Mouse (Mus musculus) heart, postnatal 10 days (tissue): ENCODE data around the gene Mecom. TPM values are rescaled to one million over a fixed set of nuclear protein-coding genes. Genes with fewer than 3 reads are reported as not detected.
A peak's percentile ranks its signal among the peaks of the same experiment; 100 is the strongest.

Experiments used
- DNase-seq, 2 experiments: peaks; one replicate each; pipeline ENCODE4 v3.0.0; 2021
- intact Hi-C: fragments of 180-260 bp; cut with DNase I; formaldehyde crosslinking; loops from one replicate; pipeline ENCODE4 v1.15.1; 2025
- total RNA-seq, 2 experiments: library from RNA; stranded (reverse); gene quantifications; 2 replicates each; pipeline ENCODE4 v1.2.3; 2021

The Mecom gene
- total RNA-seq, 2 experiments from 2014 or later: 27.4 to 35.8 TPM

DNA sequence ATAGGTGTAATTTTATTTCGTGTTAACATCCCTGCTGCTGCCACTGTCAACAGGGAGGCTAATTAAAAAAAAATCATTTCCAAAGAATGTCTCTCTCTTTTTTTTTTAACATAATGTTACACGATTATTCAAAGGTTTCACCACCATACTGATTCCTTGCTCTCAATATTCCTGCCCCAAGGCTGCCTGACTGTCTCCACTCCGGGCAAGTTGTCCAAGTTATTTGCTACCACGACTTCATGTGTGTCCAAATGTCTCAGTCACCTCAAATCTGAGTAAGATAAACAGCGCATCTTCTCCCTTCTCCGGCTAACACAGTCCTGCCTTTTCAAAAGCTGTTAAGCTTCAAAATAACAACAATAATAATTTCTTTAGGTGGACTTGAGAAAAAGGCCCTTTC lies 536.1 kb downstream of the Mecom start:
- DNase-seq: peak in 1 of 2 experiments; percentile 41
- intact Hi-C loops: loop anchor here (10.0 kb wide), 5 partner anchors 93 to 233 kb away; no protein-coding TSS in a partner anchor

DNA sequence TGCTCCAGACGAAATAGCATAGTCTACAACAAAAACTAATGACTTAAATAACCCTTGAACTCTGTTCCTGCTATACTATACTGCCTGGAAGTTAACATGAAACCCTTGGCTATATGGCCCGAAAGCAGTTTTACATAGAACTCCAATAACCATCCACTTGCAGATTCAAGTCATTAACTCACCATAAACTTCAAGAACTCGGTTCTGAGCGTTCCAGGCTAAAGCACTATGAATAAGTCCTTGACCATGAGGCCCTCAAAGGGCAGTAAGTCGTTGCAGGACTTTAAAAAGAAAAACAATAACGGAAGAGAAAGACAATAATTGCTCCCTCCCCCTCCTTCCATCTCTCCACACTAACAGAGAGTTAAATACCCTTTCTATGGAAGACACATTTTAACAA lies 536.9 kb downstream of the Mecom start:
- no peak for DNase-seq
- intact Hi-C loops: loop anchor here (10.0 kb wide), 5 partner anchors 94 to 234 kb away; no protein-coding TSS in a partner anchor

DNA sequence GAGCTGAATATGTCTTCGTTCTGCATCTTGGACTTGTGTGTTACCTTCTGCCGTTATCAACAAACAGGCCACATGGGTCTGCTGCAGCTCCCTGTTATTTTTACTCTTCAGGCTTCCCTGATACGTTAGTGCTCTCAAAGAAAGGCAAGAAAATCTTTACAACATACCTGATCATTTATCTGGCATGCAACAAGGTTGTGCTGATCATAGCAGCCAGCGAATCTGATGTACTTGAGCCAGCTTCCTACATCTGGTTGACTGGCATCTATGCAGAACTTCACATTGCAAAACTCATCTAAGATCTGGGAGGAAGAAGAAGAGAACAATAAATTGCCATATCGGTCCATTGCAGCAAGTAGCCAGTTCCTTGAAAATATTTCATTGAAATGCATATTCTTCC lies 538.2 kb downstream of the Mecom start:
- no peak for DNase-seq
- intact Hi-C loops: no loop called here

DNA sequence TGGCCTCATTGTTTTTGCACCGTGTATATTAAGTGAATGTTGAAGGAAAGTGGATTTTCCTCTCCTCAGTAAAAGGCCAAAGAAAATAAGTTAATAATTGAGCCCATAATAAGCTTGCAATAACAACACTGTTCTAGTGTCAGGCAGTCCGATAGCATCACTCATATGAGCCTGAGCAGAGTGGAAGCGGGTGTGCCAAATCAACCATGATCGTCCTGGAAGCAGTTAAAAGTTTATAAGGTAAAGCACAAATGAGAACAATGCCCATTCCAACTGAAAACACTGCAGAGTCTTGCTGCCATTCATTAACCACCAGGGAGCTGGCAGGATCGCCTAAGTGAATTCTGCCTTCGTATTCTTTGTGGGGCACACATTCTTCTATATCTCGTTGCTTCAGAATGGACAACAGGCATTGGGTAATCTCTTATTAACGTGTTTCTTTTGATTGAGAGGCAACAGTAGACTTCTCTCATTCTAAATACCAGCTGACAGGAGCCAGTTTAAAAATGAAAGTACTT lies 542.9 kb downstream of the Mecom start:
- no peak for DNase-seq
- intact Hi-C loops: no loop called here

DNA sequence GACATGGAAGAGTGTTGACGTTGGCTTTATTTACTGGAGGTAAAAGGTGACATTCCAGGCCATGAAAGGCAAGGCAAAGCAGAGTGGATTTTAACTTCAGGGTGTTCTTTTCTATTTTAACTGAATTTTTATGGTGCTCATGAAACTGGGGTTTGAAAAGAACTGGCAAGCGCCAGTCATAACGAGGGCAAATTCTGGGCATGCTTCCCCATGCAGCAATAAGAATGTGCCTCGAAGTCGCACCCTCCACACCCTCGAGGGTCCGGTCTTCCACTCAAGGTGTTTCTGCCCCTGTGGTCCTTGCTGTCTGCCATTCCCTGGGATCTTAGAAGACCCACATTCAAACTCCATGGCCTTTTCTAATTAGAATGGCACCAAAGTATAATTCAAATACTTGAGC lies 547.5 kb downstream of the Mecom start:
- intact Hi-C loops: no loop called here
- DNase-seq: no peak

DNA sequence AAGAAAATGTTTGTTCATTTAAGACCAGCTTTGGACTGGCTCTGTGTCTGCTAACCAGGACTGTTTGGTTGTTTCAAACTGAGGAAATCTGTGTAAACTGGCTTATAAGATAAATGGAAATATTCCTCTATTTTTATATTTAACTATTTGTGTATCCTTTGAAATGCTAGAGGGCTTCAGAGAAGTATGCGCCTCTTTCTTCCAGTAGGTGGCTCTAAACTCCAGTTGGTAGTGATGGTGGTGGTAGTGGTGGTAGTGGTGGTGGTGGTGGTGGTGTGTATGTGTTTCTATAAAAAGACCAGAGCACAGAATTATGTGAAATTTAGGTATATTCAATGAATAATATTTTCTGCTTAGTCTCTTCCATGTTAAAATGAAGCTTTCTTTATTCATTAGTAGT lies 548.8 kb downstream of the Mecom start:
- intact Hi-C loops: loop anchor here (5.0 kb wide), 1 partner anchor 513 kb away; no protein-coding TSS in a partner anchor
- DNase-seq: no peak

DNA sequence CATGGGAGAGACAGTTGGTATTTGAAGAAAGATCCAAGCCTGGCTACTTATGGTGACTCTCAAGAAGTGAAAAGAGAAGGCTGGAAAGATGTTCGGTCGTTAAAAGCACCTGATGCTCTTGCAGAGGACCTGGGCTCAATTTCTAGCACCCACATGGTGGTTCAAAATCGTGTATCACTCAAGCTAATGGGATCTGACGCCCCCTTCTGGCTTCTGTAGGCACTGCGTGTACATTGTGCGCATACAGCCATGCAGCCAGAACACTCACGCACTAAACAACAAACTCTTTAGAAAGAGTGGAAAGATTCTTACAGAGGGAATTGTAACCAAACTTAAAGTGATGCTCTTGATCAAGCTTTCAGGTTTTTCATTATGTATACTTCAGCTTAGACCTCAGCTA lies 550.7 kb downstream of the Mecom start:
- DNase-seq: no peak
- intact Hi-C loops: loop anchor here (5.0 kb wide), 1 partner anchor 515 kb away; no protein-coding TSS in a partner anchor

DNA sequence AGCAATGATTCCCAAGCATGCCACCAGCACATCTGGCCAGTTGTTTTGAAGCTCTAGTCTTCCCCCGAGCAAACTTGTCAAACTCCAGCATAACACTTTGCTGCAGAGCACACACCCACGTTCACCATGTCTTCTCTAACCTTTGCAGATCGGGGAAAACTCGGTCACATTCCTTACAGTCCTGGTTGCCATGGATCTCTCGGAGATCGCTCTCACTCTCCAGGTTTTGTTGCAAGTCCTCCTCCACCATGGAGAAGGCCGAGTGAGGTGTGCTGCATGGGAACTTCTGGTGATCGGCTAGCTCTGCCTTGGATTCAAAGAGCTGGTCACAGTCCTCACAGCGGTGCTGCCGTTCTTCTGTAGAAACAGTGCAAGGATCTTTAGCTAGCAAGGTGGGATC lies 554.5 kb downstream of the Mecom start:
- intact Hi-C loops: no loop called here
- DNase-seq: no peak

DNA sequence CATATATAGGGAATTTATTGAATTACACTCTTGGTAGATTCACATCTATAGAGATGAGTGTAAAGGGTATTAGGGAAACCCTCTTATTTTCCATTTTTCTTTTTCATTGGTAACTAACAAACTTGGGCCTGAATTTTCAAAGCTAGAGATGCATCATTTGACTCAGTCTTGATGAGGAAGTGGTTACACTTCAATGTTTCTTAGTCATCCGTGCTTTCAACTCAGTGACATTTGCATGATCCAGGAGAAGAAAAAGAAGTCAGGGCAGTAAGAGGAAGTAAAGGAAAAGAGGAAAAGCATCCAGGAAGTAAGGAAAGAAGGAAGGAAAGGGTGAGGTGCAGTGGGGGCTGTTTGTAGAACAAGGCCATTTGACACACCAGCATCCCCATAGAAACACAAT lies 556.3 kb downstream of the Mecom start:
- DNase-seq: no peak
- intact Hi-C loops: no loop called here

DNA sequence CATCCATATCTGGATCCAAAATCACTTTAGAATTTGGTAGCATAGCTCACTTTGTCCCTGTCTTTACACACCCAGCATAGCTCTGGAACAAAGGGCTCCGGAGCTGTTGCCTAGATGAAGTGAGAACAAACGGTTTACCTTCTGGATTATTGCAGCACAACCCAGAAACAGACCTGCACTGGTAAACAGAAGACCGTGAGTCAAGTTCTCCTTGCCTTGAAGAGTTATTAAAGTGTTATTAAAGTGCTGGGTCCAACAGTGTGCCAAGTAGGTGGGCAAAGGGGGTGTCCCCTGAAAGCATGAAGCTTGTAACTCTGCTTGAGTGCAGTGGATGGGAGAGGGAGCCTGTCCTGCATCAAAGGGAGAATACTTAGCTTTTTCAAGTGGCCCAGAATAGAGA lies 563.4 kb downstream of the Mecom start:
- no peak for DNase-seq
- intact Hi-C loops: no loop called here

DNA sequence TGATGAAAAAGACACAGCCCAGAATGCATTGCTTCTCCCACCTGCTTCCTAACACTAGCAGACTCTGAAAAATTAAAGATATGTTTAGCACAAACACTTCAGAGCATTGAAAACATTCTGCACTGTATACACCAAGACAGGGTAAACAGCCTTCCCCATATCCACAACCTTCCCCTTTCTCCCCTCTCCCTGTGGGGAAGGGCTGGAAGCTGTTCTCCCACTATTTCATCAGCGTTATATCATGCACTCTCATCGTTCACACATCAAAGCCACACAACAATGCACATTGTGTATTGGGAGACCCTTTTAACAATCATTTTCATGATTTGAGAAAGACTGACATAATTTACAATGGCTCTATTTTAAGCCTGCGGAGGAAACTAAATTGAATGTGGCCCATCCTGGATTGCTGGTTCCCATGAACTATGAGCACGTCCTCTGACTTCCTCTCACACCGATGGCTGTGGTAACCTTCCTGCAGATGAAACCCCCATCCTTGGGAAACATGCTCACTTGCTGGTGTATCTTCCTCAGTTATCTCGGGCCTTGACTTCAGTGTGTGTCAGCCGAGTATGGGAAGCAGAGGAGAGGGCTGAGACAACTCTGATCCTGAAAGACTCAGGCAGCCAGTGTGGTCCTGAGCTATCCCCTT lies 566.4 kb downstream of the Mecom start:
- intact Hi-C loops: no loop called here
- peak; percentile 30 to 41 for DNase-seq

DNA sequence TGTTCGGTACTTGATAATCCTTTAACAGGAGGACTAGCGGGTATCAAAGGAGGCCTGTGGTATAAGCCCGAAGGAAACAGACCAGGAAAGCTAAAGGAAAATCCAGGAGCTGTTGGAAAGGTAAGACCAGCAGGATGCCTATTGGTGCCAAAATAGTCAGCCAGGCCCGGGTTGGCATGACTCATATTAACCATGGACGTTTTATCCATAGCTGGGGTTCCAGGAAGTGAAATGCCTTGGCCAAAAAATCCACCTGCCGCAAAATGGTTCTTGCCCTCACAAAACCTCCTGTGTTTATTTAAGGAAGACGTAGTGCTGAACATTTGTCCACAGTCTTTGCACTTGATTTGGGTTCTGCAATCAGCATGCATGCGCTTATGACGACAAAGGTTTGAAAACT lies 567.3 kb downstream of the Mecom start:
- intact Hi-C loops: no loop called here
- no peak for DNase-seq

DNA sequence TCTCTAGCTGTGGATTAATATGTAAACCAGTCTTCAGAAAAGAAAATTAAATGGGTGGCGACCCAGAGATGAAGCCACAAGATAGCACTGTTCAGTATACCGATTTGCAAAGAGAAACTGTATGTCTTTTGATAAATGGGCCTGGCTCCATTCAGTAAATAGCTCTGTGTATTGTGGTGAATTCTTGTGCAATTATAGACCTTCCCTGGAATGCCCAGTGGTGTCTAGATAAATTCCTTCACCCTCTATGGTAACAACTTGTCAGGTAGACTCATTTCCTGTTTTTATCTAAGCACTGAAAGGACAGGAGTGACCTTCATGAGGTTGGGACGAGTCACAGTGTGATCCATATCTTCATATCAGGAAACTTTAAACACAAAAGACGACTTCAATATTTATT lies 571.2 kb downstream of the Mecom start:
- DNase-seq: no peak
- intact Hi-C loops: loop anchor here (10.0 kb wide), 1 partner anchor 818 kb away; the partner anchor contains the start of gene Sec62

DNA sequence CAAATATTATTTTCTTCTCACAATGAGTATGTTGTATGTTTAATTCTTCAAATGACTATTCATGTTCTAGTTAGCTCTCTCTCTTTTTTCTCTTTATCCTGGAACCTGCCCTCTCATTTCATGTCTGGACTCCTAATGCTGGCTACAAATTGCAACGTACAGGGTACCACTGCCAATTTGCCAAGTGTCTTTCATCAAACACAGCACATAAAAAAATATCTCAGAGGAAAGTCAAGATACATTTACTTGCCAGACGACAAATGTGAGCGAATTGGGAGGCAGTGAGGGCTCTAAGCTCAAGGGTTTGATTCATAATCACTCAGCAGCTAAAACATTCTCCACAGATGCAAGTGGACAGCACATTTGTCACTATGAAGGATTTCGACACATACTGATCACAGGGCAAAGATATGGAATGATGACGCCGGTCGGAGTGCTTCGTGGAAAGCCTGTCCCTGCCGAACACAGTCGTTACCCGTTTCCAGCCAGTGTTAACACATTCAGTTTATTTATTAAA lies 579.3 kb downstream of the Mecom start:
- DNase-seq: no peak
- intact Hi-C loops: no loop called here

DNA sequence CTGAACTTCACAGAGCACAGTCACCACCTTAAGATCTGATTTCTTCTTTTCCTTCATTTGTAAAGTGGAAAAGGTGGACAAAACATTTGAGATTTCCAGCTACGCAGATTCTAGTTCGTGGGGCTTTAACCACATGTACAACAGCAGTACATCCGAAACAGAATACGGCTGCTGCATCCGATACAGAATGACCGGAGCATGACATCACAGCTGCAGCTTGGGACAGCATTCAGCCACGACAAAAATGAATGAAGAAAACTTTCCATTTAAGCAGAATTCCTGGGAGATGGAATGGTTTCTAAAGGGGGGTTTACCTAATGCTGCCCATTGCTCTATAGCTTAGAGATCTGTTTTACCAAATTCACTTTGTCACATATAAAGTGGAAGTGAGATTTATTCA lies 583.9 kb downstream of the Mecom start:
- no peak for DNase-seq
- intact Hi-C loops: no loop called here

DNA sequence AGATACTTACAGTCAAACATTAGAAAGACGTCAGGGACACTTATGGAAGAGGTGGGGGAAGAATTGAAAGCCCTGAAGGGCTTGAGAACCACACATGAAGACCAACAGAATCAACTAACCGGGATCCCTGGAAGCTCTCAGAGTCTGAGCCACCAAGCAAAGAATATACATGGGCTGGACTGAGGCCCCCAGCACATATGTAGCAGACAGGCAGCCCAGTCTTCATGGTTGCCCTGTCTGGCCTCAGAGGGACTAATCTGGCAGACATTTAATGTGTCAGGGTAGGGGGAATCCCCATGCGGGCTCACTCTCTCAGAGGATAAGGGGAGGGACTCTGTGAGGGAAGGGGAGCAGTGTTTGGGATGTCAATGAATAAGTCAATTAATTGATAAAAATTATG lies 584.4 kb downstream of the Mecom start:
- intact Hi-C loops: no loop called here
- no peak for DNase-seq

DNA sequence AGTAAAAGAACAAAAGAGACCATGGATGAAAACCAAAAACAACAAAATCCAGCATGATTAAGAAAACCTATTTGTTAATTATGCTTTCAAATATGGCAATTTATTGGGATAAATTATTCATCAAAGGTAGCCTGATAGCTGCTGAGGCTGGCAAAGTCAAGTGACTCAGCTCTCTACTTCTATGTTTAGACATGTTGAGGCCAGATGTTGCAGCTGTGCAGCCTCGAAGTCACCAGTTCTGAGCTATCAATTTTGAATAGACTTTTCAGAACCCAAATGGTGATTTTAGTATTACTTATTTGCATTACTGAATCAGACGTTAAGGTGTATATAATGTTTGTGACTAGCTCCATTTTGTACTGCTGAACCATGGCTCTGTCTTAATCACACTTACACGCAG lies 588.8 kb downstream of the Mecom start:
- intact Hi-C loops: loop anchor here (10.0 kb wide), 1 partner anchor 144 kb away; no protein-coding TSS in a partner anchor
- no peak for DNase-seq

DNA sequence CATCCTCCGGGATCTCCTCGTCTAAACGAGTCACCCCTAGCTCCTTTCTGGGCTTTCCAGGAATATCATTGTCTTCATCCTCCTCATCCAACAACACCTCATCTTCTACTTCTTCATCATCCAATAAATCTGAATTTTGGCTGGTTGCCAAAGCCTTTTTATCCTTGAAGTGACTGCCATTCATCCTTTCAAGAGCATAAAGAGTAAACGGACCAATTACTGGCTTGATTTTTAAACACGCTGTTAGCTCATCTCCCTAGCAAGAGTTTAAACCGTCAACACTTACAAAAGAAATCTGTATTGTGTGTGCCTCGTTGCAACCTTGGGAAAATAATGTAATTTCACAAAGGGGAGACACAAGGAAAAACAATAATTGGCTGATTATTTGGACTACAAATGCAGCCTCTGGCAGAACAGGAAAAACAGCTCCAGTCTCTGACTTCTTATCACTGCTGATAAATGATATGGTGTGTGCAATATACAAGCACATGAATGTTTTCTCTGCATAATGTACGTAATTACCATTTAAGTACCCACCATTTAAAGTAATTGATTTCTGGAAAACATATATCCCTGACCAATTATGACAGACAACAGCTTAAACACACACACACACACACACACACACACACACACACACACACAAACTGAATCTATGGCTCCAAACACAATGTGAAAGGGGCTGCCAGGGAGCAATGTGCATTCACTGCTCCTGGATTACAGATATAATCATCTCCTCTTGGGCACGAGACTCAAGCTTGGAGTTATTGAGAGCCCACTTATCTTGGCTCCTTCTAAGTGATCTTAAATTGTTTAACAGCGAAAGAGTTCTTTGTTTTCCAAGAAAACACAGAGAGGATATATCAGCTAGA lies 590.2 kb downstream of the Mecom start:
- intact Hi-C loops: loop anchor here (10.0 kb wide), 1 partner anchor 143 kb away; no protein-coding TSS in a partner anchor
- no peak for DNase-seq

DNA sequence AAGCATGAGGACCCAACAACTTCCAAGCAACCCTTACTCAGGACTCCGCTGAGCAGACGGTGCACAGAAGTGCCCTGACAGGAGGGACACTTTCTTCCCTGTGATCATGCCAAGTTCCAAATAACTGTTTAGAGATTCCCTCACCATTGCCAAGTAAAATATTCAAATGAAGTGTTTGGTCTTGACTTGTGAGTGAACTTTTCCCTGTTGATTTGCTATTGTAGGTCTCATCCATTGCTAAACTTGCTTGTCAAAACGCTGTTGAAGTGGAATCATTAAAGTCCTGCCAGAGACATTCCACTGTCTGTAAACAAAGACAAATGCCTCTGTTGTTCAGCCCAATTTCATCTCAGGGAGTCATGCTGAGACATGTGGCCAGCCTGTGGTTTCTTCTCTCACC lies 594.5 kb downstream of the Mecom start:
- no peak for DNase-seq
- intact Hi-C loops: loop anchor here (10.0 kb wide), 1 partner anchor 138 kb away; no protein-coding TSS in a partner anchor

DNA sequence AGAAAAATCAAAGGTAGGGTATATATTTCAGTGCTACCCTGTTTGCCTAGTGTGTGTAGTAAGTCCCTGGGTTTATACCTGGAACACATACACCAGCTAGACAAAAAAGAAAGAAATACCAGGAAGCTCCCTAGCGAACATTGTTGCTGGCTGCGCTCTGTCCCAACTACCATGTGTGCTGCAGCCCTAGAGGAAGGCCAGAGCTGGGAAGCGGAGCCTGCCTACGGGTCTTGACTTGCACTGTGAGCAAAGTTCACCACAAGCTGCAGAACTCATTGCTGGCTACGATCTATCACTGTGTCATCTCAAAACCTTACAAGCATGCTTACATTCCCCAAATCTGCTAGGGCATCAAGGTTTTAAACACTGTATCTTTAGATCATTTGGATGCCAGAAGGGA lies 597.0 kb downstream of the Mecom start:
- intact Hi-C loops: loop anchor here (10.0 kb wide), 1 partner anchor 136 kb away; no protein-coding TSS in a partner anchor
- DNase-seq: no peak
